ENCODE assay signal across 13 mouse cellular contexts in the genomic region with DNA sequence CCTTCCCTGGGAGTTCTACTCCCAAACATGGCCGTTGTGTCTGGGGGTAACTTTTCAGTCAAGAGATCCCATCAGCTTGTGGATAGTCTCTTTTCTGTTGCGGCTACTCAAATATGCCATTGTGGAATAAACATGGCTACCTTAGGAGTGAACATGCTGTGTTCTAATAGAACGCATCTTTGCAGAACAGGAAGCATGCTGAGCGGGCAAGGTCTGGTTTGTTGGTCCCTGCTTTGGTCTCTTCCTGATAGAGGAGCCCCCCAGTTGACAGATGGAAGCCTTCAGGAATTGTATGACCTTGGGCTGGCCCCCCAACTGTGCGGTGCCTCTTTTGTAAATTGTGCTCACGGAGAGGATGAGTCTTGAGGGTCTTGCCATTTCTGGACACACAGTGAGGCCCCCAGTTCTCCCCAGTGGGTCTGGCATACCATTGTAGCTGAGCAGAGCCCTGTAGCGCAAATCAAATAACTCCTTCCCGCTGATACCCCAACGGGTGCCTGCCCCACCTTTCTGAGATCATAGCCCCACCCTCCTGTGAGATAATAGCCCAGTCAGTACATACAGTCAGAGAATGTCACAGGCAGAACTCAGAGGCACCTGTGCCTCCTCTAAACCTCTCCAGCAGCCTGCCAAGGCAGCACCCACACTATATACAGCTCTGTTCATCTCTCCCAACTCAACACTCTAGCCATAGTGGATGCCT. TPM values are rescaled to one million over a fixed set of nuclear protein-coding genes. Genes with fewer than 3 reads are reported as not detected.
A peak's percentile ranks its signal among the peaks of the same experiment; 100 is the strongest.
DNase-seq lines count a peak whose midpoint lies in the region; ATAC-seq and TF ChIP-seq lines count a peak whose summit lies in the region.
"Had no signal": no experiment of that assay in that cellular context is flagged by ENCODE, and none has a peak within 500 bp of the region (broad histone marks: within the 10 kb centered on the region; RNA-seq: fewer than 3 reads in every experiment).

No protein-coding gene starts in this region.

- H3K36me3 ChIP-seq in testis, adult 2 months (ENCODE audit: control insufficient read depth, insufficient read depth, low read length), result no peaks in the 10 kb centered on the region
- peaks cover 83% of the 10 kb centered on the region for H3K36me3 ChIP-seq in erythroblast, embryonic 14.5 days (ENCODE audit: control insufficient read depth)
- H3K36me3 ChIP-seq in liver, embryonic 12.5 days, result peaks cover 27% of the 10 kb centered on the region
- H3K36me3 ChIP-seq: forebrain, embryonic 15.5 days; hindbrain, embryonic 15.5 days; lung, embryonic 15.5 days; midbrain, embryonic 12.5 days had no signal

- H3K4me1 ChIP-seq in testis, adult 2 months (ENCODE audit: control insufficient read depth, insufficient read depth, low read length), result peaks cover 2% of the 10 kb centered on the region
- H3K4me1 ChIP-seq in erythroblast, embryonic 14.5 days (ENCODE audit: control insufficient read depth), result peaks cover 100% of the 10 kb centered on the region
- H3K4me1 ChIP-seq in liver, embryonic 12.5 days, result peaks cover 100% of the 10 kb centered on the region

- WGBS in liver, embryonic 12.5 days (ENCODE audit: insufficient replicate concordance), result 61% methylated on average over 9 of the region's 9 CpGs

- peak; percentile 36 for ATAC-seq in liver, embryonic 12.5 days
- ATAC-seq: forebrain, embryonic 15.5 days had no signal

- H3K9me3 ChIP-seq in erythroblast, embryonic 14.5 days (ENCODE audit: control insufficient read depth, low read length), result 0 out of 2 replicates have a peak, but pooled peaks cover 5% of the 10 kb centered on the region
- peaks cover 4% of the 10 kb centered on the region; the same call in 1 of the 2 replicates for H3K9me3 ChIP-seq in liver, embryonic 12.5 days (replicated peaks)
- H3K9me3 ChIP-seq: forebrain, embryonic 15.5 days; hindbrain, embryonic 15.5 days; lung, embryonic 15.5 days; midbrain, embryonic 12.5 days had no signal

- no peak; the same call in 1 of the 2 replicates for TF ChIP-seq POLR2A in testis, adult 2 months (IDR thresholded peaks at IDR 0.05; ENCODE audit: control insufficient read depth, low read depth, low read length)

- peak overlapping the region; percentile 98 for H3K4me2 ChIP-seq in liver, embryonic 12.5 days
- H3K4me2 ChIP-seq: forebrain, embryonic 15.5 days; hindbrain, embryonic 15.5 days; lung, embryonic 15.5 days; midbrain, embryonic 12.5 days had no signal

- peak overlapping the region; percentile 72 for H3K9ac ChIP-seq in liver, embryonic 12.5 days
- H3K9ac ChIP-seq: forebrain, embryonic 15.5 days; hindbrain, embryonic 15.5 days; lung, embryonic 15.5 days; midbrain, embryonic 12.5 days had no signal

- peak overlapping the region; percentile 46 for H3K4me3 ChIP-seq in testis, adult 2 months (ENCODE audit: control insufficient read depth, low read depth, low read length)
- H3K4me3 ChIP-seq in erythroblast, embryonic 14.5 days (replicated peaks), result peak overlapping the region; percentile 29
- H3K4me3 ChIP-seq in liver, embryonic 12.5 days, result peak overlapping the region; percentile 16; the same call in 1 of the 2 replicates
- H3K4me3 ChIP-seq: forebrain, embryonic 15.5 days; hindbrain, embryonic 15.5 days; lung, embryonic 15.5 days; midbrain, embryonic 12.5 days had no signal

- TF ChIP-seq CTCF in testis, adult 2 months (IDR thresholded peaks at IDR 0.05; ENCODE audit: control insufficient read depth, insufficient read depth, insufficient replicate concordance, low read depth, low read length), result no peak

- no peak overlapping the region; the same call in 1 of the 2 replicates for H3K27ac ChIP-seq in testis, adult 2 months (ENCODE audit: control insufficient read depth, insufficient read depth, low read depth, low read length)
- H3K27ac ChIP-seq in liver, embryonic 12.5 days, result peak overlapping the region; percentile 97
- H3K27ac ChIP-seq: forebrain, embryonic 15.5 days; hindbrain, embryonic 15.5 days; lung, embryonic 15.5 days; midbrain, embryonic 12.5 days had no signal

- no peaks in the 10 kb centered on the region for H3K27me3 ChIP-seq in testis, adult 2 months (ENCODE audit: control insufficient read depth, insufficient read depth, low read length)
- no peaks in the 10 kb centered on the region for H3K27me3 ChIP-seq in erythroblast, embryonic 14.5 days (ENCODE audit: control insufficient read depth)
- no peaks in the 10 kb centered on the region for H3K27me3 ChIP-seq in liver, embryonic 12.5 days (replicated peaks)
- H3K27me3 ChIP-seq: forebrain, embryonic 15.5 days; hindbrain, embryonic 15.5 days; lung, embryonic 15.5 days had no signal

- no peak for DNase-seq in testis, postnatal 14 days (ENCODE audit: low spot score)
- peak; percentile 36 for DNase-seq in testis, postnatal 10 days (ENCODE audit: low spot score)
- no peak for DNase-seq in right cerebral cortex, postnatal 36 days (ENCODE audit: low spot score in 2 of 2)
- DNase-seq in layer of hippocampus, adult 11-12 months (ENCODE audit: low spot score), result no peak
- DNase-seq: cerebellum, adult 11-12 months; right cerebral cortex, postnatal 14 days had no signal

RNA-seq across cellular contexts. Expression of gene Galnt10, which starts 12.3 kb away (rescaled TPM):
- polyA plus RNA-seq in testis, adult 2 months (2012; rRNA removed), result 21.2 and 25.9 TPM in 2 replicates
- polyA plus RNA-seq in erythroblast, embryonic 14.5 days (2012), result 7.3 and 7.8 TPM in 2 replicates
- 34.2 and 36.3 TPM in 2 replicates for polyA plus RNA-seq in liver, embryonic 12.5 days (2016; fragmentation: Nextera tagmentation; extraction: Ambion mirVana)
